Mouse (Mus musculus) mesoderm, embryonic 11.5 days (tissue): ENCODE results near the gene Rin3.

Experiments used
- DNase-seq: peaks from one replicate; pipeline ENCODE4 v3.0.0-alpha.2; 2012; ENCODE audit warnings: low read depth, low spot score

The Rin3 gene

DNA sequence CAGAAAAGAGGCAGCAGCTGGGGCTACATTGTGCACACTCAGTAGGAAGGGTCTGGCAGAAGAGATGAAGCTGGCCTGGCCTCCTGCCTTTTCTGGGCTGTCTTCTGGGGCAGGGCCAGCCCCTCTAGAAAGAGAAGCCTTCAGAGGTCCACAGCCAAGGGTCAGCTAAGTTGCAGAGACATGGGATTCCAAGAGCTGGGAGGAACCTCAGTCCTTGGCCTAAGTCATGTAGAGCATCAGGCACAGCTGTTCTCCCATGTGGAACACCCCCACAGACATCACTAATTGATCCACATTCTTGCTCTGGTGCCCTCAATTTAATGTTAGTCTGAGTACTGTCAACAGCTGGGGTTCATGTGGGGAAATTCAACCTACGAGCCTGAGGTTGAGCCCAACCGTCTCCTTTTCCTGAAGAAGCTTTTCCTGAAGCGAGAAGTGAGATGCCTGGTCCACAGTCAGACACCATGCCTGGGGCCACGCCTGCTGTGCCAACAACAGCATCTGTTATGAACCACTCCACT, 20.0 kb downstream of the Rin3 start:
- no peak for DNase-seq

DNA sequence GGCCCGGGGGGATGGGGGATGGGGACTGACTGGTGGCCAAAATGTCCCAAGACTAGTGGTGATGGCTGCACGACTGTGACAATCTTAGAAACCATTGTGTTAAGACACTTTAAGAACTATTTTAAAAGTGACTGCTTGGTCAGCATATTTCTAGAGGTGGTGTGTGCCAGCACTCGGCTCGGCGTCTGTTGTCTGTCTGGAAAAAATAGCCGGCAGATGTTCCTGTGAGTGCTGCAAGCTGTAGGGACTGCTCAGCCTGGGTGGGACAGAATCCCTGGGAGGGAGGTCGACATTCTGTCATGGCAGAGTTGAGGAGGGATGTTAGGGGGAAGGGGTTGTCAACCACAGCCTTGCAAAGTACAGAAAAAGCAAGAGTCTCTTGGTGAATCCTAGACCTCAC, 21.0 kb downstream of the Rin3 start:
- no peak for DNase-seq

DNA sequence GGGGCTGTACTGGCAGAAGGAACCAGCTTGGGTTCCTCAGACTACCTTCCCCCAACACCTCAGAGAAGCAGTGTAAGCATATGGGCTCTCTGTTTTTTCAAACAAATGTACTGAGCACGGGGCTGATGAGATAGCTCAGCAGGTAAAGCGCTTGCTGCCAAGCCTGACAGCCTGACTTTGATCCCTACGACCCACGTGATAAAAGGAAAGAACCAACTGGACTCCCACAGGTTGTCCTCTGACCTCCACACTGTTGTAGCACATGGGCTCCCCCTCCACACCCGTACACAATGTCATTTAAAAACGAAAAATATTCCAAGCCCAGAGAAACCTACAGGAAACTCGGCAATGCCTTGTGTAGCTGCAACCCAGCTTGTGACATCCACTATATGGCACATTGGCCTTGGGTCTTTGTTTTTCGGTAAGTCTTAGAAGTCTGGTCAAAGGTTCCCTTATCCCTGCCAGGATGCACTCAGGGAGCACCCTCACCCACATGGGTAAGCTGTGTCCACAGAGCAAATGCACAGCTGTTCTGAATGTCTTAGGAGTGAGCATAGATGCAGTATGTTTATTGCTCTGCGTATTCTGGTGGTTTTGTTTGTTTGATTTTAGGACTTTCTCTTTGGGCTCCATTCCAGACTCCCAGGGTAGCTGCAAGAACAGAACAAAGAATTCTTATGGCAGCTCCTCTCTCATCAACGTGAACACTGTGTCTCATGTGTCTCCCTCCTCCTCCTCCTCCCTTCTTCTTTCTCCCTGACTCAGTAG, 22.4 kb downstream of the Rin3 start:
- no peak for DNase-seq

DNA sequence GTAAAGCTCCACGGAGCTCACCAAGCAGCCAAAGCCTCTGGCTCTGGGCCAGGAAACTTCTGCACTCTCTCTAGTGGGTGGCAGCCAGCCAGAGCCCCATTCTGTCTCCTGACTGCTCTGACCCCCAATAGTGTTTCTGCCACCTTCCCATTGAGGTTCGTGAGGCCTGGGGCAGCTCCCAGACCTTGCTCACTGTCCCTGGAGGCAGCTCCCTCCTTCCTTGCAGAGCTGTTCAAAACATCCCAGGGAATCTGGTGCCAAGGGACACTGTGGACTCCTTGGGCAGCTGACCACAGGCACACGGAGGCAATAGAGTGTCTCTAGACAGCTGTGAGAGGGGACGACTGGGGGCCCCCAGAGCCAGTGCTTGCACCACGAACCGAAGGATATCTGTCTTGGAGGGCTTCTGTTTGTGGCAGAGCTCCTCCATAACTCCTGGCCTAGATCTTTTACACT, 25.2 kb downstream of the Rin3 start:
- no peak for DNase-seq

DNA sequence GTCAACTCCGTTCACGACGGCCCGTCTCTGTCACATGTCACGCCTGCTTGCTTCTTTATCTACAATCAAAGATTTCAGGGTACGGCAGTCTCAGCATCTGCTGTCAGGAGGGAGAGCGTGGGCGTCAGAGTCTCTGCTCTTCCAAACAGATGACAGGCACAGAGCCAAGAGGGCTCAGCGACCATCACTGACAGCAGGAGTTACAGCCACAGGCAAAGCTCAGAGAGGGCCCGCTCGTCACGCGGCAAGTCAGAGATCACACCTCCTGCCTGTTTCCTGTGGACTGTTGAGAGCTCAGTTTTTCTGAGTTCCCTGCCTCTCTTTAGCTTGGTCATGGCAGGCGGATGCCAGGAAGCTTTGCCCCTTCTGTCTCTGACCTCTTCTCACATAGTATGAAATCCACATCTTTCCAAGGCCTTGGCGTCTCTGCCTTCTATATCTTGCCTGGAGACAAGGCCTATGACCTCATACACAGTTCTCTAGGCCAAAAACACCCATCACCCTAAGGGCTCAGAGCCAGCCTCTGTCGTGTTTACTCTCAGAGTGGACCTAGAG, 25.7 kb downstream of the Rin3 start:
- no peak for DNase-seq

DNA sequence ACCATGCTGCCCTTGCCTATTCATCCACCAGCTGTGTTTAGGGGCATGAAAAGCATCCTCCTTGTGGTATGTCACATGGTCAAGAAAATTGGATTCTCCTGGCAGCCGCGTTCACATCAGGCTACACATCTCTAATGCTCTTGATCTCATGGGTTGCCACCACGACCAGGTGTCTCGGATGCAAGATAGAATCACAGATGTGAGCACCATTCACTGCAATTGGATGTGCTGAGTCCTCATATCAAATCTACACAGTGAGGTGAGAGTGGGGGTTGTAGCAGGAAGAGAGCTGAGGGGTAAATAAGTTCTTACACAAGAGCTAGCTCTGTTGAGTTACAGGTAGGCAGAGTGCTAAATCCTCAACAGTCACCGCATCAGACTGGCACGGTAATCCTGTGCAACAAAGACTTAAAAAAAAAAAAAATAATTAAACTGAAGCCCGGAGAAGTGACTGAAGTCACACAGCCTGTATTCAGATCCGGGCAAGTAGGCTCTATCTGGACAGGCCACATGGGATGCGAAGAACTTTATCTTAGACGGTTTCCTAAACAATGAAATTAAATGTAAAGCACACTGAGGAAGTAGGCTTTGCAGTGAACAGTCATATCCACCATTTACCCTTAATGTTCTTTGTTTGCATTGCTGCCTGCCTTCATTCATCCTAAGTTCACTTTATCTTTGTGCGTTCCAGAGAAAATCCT, 26.4 kb downstream of the Rin3 start:
- DNase-seq, result no peak

DNA sequence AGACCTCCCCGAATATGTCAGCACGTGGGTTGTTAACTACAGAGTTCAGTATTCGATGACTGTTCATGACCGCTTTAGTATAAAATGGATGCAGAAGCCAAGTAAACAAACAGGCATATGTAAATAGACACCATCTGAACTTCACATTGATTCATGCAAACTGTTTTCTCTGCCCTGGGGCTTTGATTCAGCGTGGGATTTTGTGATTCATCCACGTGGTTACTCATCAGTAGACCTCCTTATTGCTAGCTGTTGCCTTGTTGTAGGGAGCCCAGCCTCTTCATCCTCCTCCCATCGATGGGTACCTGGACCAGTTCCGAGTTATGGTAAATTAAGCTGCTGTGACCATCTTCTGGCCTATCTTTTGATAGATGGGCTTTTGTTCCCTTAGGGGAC, 26.9 kb downstream of the Rin3 start:
- DNase-seq, result no peak

DNA sequence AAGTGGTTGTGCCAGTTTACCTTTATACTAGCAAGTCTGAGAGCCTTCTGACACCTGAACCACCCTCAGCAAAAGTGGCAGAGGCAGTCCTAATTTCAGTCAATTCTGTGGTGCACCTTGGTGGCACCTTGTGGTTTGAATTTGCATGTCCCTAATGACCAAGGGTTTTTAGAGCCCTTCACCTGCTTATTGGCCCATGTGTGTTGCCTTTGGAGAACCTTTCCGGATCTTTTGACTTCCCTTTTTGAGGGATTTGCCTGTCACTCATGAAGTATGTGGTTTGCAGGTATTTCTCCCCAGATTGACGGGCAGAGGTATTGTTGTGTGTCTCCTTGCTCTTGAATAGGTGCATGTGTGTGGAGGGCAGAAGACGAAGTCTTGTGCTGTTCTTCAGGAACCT, 27.4 kb downstream of the Rin3 start:
- no peak for DNase-seq

DNA sequence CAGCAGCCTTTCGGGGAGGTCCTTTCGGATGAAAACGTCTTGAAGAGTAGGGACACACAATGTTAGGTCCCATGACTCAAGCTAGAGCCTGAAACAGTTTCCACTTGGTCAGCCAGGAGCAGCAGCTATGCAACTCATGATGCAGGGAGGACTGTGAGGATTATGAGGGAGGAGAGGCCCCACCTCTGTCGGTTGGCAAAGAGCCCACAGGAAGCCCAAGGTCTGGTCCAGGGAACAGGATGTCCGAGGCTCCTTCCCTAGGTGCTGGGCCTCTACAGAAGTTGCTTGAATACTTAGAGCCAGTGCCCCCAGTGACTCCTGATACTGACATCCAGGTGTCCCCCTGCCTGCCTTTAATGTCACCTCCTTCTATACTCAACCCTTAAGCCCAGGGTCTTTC, 28.6 kb downstream of the Rin3 start:
- no peak for DNase-seq

DNA sequence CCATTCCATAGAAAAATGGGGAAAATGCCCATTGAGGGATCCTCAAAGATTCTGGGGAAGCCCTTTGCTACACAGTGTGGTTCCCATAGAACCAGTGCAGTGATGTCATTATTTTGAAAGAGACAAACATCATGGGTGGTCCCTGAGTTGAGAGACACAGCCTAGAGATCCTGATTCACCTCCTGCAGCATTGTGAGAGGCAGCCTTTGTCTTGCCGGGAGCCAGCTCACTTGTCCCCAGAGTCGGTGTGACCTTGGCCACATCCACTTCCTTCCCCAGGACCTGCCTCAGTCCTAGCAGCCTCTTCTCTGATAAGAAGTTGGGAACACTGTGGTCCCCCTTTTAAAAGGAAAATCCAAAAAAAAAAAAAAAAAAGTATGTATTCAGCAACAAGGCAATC, 36.3 kb downstream of the Rin3 start:
- DNase-seq, result no peak

DNA sequence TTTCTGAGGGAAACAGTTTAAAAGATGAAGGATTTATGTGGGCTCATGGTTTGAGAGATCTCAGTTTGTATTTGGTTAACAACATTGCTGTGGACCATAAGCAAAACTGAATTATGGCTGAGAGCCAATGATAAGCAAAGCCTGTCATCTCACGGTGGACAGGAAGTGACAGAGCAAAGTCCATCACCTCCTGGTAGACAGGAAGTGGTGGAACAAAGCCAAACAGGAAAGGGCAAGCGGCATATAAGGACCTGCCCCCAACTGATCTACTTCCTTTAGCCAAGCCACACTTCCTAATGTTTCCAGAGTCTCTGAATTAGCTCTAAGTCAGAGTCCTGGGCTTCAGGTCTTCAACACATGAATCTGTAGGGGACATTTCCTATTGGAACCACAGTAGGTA, 37.1 kb downstream of the Rin3 start:
- no peak for DNase-seq

DNA sequence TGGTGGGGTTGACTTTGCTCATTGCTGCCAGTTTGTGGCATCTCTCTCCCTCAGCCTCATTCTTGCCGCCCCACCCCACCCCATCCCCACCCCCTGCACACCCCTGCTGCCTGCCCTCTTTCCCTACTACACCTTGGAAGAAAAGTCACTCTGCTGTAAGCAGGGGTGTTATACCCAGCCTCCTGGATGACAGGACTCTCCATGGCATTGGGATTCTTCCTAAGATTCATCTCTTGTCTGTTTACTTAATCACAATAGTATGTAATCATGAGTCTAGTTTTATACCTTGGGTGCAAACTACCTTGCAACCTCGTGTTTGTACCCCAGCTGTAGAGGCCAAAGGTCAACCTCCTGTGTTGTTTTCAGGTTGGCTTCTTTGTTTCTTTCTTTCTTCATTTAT, 37.5 kb downstream of the Rin3 start:
- no peak for DNase-seq

DNA sequence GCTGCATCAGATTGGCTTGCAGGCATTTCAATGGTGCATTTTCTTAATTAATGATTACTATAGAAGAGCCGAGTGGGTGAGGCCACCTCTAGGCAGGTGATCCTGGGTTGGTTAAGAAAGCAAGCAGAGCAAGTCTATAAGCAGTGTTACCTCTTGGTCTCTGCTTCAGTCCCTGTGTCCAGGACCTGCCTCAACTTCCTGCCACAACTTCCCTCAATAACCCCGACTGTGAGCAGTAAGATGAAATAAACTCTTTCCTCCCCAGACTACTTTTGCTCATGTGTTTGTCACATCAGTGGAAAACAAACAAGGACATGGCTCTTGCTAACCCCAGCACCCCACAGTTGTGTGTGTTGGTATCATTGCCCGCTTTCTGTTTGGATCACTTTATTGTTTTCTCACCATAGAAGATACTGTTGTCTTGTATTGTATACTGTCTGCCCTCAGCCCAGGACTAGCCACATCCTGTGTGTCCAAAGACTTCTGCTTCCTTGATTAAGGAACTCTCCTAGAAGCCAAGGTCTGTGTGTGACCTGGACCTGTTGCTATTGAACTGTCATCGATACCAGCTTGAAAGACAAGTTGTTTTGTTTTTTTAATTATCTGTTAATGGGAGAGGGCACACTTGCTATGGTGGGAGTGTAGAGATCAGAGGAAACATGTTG, 38.3 kb downstream of the Rin3 start:
- no peak for DNase-seq

DNA sequence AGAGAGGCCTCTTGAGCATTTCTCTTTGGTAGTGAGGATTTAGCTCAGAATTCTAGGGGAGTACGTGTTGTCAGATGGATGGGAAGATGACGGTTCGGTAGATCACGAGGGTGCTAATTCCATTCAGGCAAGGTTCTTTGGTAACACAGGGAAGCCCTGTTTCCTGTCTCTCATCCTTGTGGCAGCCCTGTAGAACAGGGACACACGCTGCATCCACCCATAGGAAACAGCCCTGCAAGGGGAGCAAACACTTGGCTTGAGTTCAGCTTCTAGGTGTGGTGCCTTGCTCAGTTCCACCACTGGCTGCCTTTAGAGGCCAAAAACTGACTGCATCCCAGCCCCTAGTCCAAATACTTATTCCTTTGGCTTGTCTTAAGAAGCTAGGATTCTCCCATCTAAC, 39.0 kb downstream of the Rin3 start:
- no peak for DNase-seq

DNA sequence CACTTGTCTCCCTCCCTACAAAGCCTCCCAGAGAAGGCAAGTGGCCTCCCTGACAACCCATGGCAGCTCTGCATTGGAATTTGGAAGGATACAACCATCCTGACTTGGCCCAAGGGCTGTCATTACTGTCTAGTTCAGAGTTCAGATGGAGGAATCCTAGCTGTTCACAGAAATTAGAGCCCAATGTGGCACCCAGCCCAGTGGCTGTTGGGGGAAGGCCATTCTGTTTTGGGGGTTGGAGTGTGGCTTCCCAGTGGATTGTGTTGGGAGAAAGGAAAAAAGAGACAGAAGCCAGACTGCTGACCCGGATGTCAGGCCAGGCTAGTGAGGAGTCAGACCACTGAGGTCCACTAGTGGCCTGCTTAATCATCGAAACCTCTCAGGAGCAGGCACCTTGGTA, 40.5 kb downstream of the Rin3 start:
- DNase-seq, result no peak

DNA sequence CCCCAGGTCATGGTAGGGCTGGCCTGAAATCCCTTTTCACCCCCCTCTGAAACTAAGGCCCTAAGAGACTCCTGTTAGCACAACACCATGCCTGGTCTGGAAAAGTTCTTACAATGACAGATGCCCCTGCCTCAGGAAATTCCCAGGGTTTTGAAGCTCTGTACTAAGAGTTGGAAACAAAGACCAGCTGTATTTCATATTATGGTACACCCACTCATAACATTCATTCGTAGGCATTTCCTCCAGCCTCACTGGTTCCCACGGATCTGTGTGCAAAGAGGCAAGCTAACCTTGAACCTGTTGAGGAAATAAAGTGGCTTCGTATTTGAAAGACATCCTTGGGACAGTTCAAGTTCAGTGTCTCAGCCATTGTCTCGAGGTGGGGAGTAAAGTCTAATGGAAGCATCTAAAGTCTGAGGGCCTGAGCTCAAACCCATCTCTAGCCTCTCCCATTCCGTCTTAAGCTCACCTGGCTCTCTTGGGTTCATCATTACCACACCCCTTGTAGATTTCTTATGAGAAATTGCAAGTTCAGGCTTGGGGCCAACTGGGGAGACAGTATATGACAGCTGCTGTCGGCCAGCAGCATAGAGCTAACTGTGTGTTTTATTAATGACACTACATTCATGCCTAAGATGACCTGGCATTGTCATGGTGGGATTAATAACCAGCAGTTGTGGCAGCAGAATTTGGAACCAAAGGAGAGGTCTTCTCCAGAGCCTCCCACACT, 41.5 kb downstream of the Rin3 start:
- DNase-seq, result no peak

DNA sequence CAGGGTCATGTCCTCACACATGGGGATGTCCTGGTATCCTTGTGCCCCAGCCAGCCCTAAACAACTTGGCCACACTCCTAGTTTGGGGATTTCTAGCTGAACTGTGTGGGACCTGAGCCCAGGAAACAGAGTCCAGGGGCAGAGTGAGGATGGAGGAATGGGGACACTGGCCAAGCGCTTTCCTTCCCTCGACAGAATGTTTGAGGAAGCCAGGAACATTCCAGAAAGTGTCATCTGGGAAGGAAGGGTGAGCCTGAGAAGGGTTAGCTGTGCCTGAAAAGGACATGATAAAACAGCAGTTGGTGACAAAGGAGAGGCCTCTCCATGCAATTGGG, 42.0 kb downstream of the Rin3 start:
- DNase-seq, result no peak

DNA sequence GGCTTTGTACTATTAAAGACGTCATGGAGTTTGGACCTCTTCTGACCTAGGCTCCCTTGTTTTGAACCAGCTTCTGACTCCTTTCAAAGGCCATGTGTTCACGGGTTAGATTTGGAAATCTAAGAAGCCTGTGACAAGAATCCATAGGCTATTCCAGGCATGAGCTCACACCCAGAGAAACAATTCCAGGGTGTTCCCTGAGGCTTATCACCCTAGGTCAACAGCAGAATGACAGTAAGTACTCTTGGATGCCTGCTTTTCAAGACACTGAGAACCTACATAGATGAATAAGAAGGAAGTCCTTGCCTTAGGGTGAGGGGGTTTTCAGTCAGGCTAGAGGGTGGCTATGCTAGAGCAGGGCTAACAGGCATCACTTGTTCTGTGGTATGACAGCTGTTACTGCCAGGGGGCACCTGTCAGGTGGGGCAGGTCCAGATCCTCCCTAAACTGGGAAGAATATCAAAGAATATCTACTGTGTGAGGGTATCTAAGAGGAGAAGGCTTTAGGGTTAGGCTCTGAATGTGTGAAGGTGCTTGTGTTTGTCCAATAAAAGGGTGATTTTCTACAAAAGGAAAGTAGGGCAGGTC, 44.0 kb downstream of the Rin3 start:
- no peak for DNase-seq

DNA sequence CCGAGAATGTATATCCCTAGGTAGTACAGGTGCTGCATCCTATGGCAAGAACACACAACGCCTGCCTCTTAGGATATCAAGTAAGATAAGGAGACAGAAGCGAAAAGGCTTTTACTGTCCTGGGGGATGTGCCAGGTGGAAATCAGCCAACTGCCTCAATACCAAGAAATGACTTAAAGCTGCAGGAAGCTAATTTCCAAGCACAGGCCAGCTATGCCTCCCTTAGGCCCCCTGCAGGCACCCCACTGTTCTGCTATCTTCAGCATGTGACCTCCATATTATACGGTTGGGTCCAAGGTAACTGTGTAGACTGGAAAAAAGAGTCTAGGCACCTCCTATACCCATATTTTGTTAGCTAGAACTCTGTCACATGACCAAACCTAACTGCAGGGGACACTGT, 44.7 kb downstream of the Rin3 start:
- no peak for DNase-seq

DNA sequence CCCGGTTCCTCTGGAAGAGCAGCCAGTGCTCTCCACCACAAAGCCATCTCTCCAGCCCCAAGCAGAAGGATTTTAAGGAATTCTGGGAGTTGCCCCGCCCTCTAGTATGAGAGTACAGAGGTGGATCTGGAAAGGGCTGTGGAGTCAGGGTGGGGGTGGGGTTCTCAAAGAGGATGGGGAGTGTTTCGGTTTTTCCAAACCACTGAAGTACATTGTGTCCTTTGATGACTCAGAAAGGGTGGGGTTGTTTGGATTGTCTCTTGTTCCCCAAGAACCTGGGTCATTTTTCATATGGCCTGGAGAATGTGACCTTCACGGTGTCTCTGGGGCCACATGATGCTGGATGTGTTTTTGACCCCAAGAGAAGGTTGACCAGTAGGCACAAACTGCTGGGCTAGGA, 45.2 kb downstream of the Rin3 start:
- DNase-seq, result no peak

DNA sequence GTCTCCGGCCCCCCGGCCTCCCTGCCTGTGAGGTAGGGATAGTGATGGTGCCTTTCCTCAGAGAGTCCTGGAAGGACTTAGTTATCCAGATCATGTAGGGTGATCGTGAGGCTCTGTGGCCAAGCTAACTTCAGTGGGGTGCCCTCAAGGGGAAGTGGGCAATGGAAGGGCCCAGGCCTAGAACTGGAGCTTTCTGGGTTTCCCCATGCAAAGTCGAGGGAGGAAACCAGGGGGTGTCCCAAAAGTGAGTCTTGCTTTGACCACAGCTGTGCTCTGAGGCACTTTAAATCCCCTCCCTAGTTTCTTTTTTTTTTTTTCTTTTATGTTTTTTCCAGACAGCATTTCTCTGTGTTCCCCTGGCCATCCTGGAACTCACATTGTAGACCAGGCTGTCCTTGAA, 47.3 kb downstream of the Rin3 start:
- DNase-seq, result no peak
